Mouse (Mus musculus) hindbrain, embryonic 15.5 days (tissue): Measurements from ENCODE around the gene Glt8d1. TPM values are rescaled to one million over a fixed set of nuclear protein-coding genes. Genes with fewer than 3 reads are reported as not detected.

Source experiments
- ATAC-seq: fragments of 200-750 bp; cut with Nextera tagmentation; 2 replicates; pipeline ENCODE4 v1.8.0; 2017; ENCODE audit warnings: low read depth, moderate number of reproducible peaks, moderate TSS enrichment; ENCODE audit not compliant: low FRiP score
- H3K27ac ChIP-seq: fragments of 300-500 bp; sonication (generic); replicated peaks from 2 replicates; pipeline ENCODE4 v1.5.1; 2015; ENCODE audit warnings: mild to moderate bottlenecking, inconsistent platforms
- H3K27me3 ChIP-seq: fragments of 300-500 bp; sonication (generic); 2 replicates; pipeline ENCODE4 v1.6.1; 2015; ENCODE audit warnings: control low read depth, inconsistent platforms
- H3K36me3 ChIP-seq: fragments of 300-500 bp; sonication (generic); 2 replicates; pipeline ENCODE4 v1.6.1; 2015; ENCODE audit warnings: control low read depth, inconsistent platforms
- H3K4me1 ChIP-seq: fragments of 300-500 bp; sonication (generic); replicated peaks from 2 replicates; pipeline ENCODE4 v1.6.1; 2015; ENCODE audit warnings: control low read depth, inconsistent platforms
- H3K4me2 ChIP-seq: fragments of 300-500 bp; sonication (generic); 2 replicates; pipeline ENCODE4 v1.6.1; 2015; ENCODE audit warnings: moderate library complexity, mild to moderate bottlenecking, inconsistent platforms
- H3K4me3 ChIP-seq: fragments of 300-500 bp; sonication (generic); 2 replicates; pipeline ENCODE4 v1.5.1; 2015; ENCODE audit warnings: mild to moderate bottlenecking, inconsistent platforms
- H3K9ac ChIP-seq: fragments of 300-500 bp; sonication (generic); 2 replicates; pipeline ENCODE4 v1.6.1; 2015; ENCODE audit warnings: inconsistent platforms
- H3K9me3 ChIP-seq: fragments of 300-500 bp; sonication (generic); 2 replicates; pipeline ENCODE4 v1.6.1; 2016; ENCODE audit warnings: control low read depth, inconsistent platforms
- WGBS: fragments of 180-500 bp; shearing (Covaris S2); methylation state at CpG from one replicate; pipeline ENCODE4 v1.1.7; 2015; 5-methylcytosine and 5-hydroxymethylcytosine counted together
- polyA plus RNA-seq: library from polyadenylated mRNA; unstranded; fragments of >200 nt; fragmentation: Nextera tagmentation; extraction: Ambion mirVana; gene quantifications from 2 replicates; pipeline ENCODE4 v1.2.1, GENCODE M21; 2015

The Glt8d1 gene
- 60.4 and 61.2 TPM in 2 replicates for polyA plus RNA-seq

- Histone ChIP-seq H3K4me3 (peak within 1 kb of the TSS; percentile 99), H3K36me3 (no peaks in the 10 kb centered on the region), H3K27me3 (no peaks in the 10 kb centered on the region), H3K27ac (peak within 1 kb of the TSS; percentile 97), H3K9ac (peak within 1 kb of the TSS; percentile 98), H3K4me1 (peaks cover 25% of the 10 kb centered on the region), H3K4me2 (peak within 1 kb of the TSS; percentile 88), H3K9me3 (no peaks in the 10 kb centered on the region)
- ATAC-seq, result peak; percentile 94
- under 1% methylated on average over 82 of the region's 84 CpGs for WGBS
Observed at GRCm38 (mm10) chr14:31001307-31002205, at the start of gene Glt8d1, which contains the start of gene Spcs1. Gene Glt8d1 (plus strand): TSS chr14:31001400. Gene Spcs1 (minus strand): TSS chr14:31001672.

GRCm38 (mm10) chr14:30958517-30958916, 42.7 kb upstream of the Glt8d1 start:
- Histone ChIP-seq H3K4me2 (no peak overlapping the region), H3K9me3 (no peaks in the 10 kb centered on the region), H3K9ac (no peak overlapping the region), H3K36me3 (peaks cover 28% of the 10 kb centered on the region), H3K4me1 (no peaks in the 10 kb centered on the region), H3K27me3 (no peaks in the 10 kb centered on the region), H3K4me3 (no peak overlapping the region), H3K27ac (no peak overlapping the region)
- no peak for ATAC-seq
- whole genome bisulfite sequencing, result 88% methylated on average over 2 of the region's 2 CpGs

GRCm38 (mm10) chr14:30959031-30959430, 42.2 kb upstream of the Glt8d1 start:
- Histone ChIP-seq H3K9me3 (no peaks in the 10 kb centered on the region), H3K27ac (no peak overlapping the region), H3K9ac (no peak overlapping the region), H3K36me3 (peaks cover 28% of the 10 kb centered on the region), H3K4me2 (no peak overlapping the region), H3K27me3 (no peaks in the 10 kb centered on the region), H3K4me3 (no peak overlapping the region), H3K4me1 (no peaks in the 10 kb centered on the region)
- 97% methylated on average over 4 of the region's 4 CpGs for WGBS
- ATAC-seq, result no peak

- no peak overlapping the region for H3K9ac ChIP-seq
- no peak overlapping the region for H3K4me2 ChIP-seq
- H3K4me3 ChIP-seq, result no peak overlapping the region
- no peaks in the 10 kb centered on the region for H3K27me3 ChIP-seq
- WGBS, result 94% methylated on average over 1 of the region's 1 CpGs
- ATAC-seq, result no peak
- H3K9me3 ChIP-seq, result no peaks in the 10 kb centered on the region
- H3K27ac ChIP-seq, result no peak overlapping the region
- H3K36me3 ChIP-seq, result peaks cover 32% of the 10 kb centered on the region
- H3K4me1 ChIP-seq, result no peaks in the 10 kb centered on the region
Observed at GRCm38 (mm10) chr14:30960366-30960765, 40.8 kb upstream of the Glt8d1 start.

- Histone ChIP-seq H3K27me3 (no peaks in the 10 kb centered on the region), H3K36me3 (peaks cover 56% of the 10 kb centered on the region), H3K9me3 (no peaks in the 10 kb centered on the region), H3K4me2 (no peak overlapping the region), H3K9ac (no peak overlapping the region), H3K27ac (no peak overlapping the region), H3K4me3 (no peak overlapping the region), H3K4me1 (no peaks in the 10 kb centered on the region)
- no peak; the same call in 1 of the 2 replicates for ATAC-seq
- WGBS, result 45% methylated on average over 6 of the region's 6 CpGs
Observed at GRCm38 (mm10) chr14:30974204-30974603, 27.0 kb upstream of the Glt8d1 start.

- Histone ChIP-seq H3K27ac (no peak overlapping the region), H3K27me3 (no peaks in the 10 kb centered on the region), H3K4me1 (no peaks in the 10 kb centered on the region), H3K9me3 (no peaks in the 10 kb centered on the region), H3K36me3 (peaks cover 49% of the 10 kb centered on the region), H3K4me2 (no peak overlapping the region), H3K9ac (no peak overlapping the region), H3K4me3 (no peak overlapping the region)
- no peak for ATAC-seq
- WGBS, result 82% methylated on average over 3 of the region's 3 CpGs
Observed at GRCm38 (mm10) chr14:30976222-30976621, 25.0 kb upstream of the Glt8d1 start.

GRCm38 (mm10) chr14:30996417-30996816, 4.8 kb upstream of the Glt8d1 start:
- Histone ChIP-seq H3K9ac (no peak overlapping the region), H3K4me2 (no peak overlapping the region), H3K27me3 (no peaks in the 10 kb centered on the region), H3K4me3 (no peak overlapping the region), H3K9me3 (no peaks in the 10 kb centered on the region), H3K4me1 (peaks cover 11% of the 10 kb centered on the region), H3K36me3 (peaks cover 4% of the 10 kb centered on the region; the same call in 1 of the 2 replicates), H3K27ac (no peak overlapping the region)
- no peak for ATAC-seq

- Histone ChIP-seq H3K36me3 (no peaks in the 10 kb centered on the region), H3K27me3 (no peaks in the 10 kb centered on the region), H3K9ac (peak overlapping the region; percentile 98), H3K27ac (no peak overlapping the region), H3K4me2 (peak overlapping the region; percentile 88), H3K4me3 (peak overlapping the region; percentile 99), H3K9me3 (no peaks in the 10 kb centered on the region), H3K4me1 (peaks cover 25% of the 10 kb centered on the region)
- no peak for ATAC-seq
- 66% methylated on average over 10 of the region's 10 CpGs for WGBS
Observed at GRCm38 (mm10) chr14:31000356-31000755, 844 bp upstream of the Glt8d1 start.

- no peaks in the 10 kb centered on the region for H3K9me3 ChIP-seq
- under 1% methylated on average over 21 of the region's 21 CpGs for WGBS
Observed at GRCm38 (mm10) chr14:31000816-31001306, 339 bp upstream of the Glt8d1 start.

GRCm38 (mm10) chr14:31004527-31004926, 3.3 kb downstream of the Glt8d1 start:
- Histone ChIP-seq H3K36me3 (peaks cover 13% of the 10 kb centered on the region), H3K4me1 (peaks cover 25% of the 10 kb centered on the region), H3K27ac (no peak overlapping the region), H3K4me2 (no peak overlapping the region), H3K9me3 (no peaks in the 10 kb centered on the region), H3K27me3 (no peaks in the 10 kb centered on the region), H3K9ac (no peak overlapping the region), H3K4me3 (no peak overlapping the region)
- WGBS, result 90% methylated on average over 2 of the region's 2 CpGs
- ATAC-seq, result no peak

More at GRCm38 (mm10) chr14:31000816-31001306, 339 bp upstream of the Glt8d1 start:
- peaks cover 25% of the 10 kb centered on the region for H3K4me1 ChIP-seq
- ATAC-seq, result peak; percentile 53
- peak overlapping the region; percentile 97 for H3K27ac ChIP-seq
- no peaks in the 10 kb centered on the region for H3K36me3 ChIP-seq
- peak overlapping the region; percentile 99 for H3K4me3 ChIP-seq
- H3K9ac ChIP-seq, result peak overlapping the region; percentile 98
- H3K4me2 ChIP-seq, result peak overlapping the region; percentile 88
- no peaks in the 10 kb centered on the region for H3K27me3 ChIP-seq

- Histone ChIP-seq H3K36me3 (peaks cover 34% of the 10 kb centered on the region), H3K27ac (no peak overlapping the region), H3K4me1 (peaks cover 14% of the 10 kb centered on the region), H3K9me3 (no peaks in the 10 kb centered on the region), H3K4me3 (no peak overlapping the region), H3K27me3 (no peaks in the 10 kb centered on the region), H3K9ac (no peak overlapping the region), H3K4me2 (no peak overlapping the region)
- WGBS, result 85% methylated on average over 5 of the region's 5 CpGs
- ATAC-seq, result no peak
Observed at GRCm38 (mm10) chr14:31006779-31007178, 5.6 kb downstream of the Glt8d1 start.

GRCm38 (mm10) chr14:31011588-31011987, 10.4 kb downstream of the Glt8d1 start:
- peaks cover 81% of the 10 kb centered on the region for H3K36me3 ChIP-seq
- no peak for ATAC-seq
- no peaks in the 10 kb centered on the region for H3K4me1 ChIP-seq
- 91% methylated on average over 3 of the region's 3 CpGs for WGBS
- no peak overlapping the region for H3K4me3 ChIP-seq
- no peaks in the 10 kb centered on the region for H3K9me3 ChIP-seq
- no peak overlapping the region for H3K4me2 ChIP-seq
- no peak overlapping the region for H3K9ac ChIP-seq
- H3K27ac ChIP-seq, result no peak overlapping the region
- H3K27me3 ChIP-seq, result no peaks in the 10 kb centered on the region
